Mouse (Mus musculus): ENCODE data around the gene Bmp10. TPM values are rescaled to one million over a fixed set of nuclear protein-coding genes. Genes with fewer than 3 reads are reported as not detected.
A peak's percentile ranks its signal among the peaks of the same experiment; 100 is the strongest.
"Not testable (repeated sequence)": the region's sequence is repeated elsewhere in the genome, so short reads cannot be mapped to it uniquely, and the experiment has no call there.

The Bmp10 gene
- polyA plus RNA-seq, 1 experiment from 2014 or later, result not detected

DNA sequence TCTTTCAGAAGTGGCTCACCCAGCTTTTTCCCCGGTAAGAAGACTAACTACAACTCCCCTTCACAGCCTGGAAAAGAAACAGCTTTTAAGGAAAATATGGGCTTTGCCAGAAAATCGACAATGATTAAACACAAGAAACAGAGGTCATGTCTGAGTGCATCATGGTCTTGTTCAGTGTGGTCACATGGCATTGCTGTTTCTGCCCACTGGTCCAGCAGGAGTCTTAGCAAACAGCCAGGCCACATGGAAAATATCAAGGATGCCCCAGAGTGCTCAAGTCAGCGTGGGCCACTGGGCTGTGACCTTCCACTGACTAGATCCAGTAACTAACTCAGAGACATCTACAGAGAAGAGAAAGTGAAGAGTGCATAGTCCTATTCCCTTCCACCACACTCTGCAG lies 23.0 kb downstream of the Bmp10 start:
- ATAC-seq, result no peak
- no peak overlapping the region for H3K4me3 ChIP-seq (replicated peaks)
- no peaks in the 10 kb centered on the region for H3K27me3 ChIP-seq
- H3K9ac ChIP-seq (replicated peaks), result no peak overlapping the region
- no peaks in the 10 kb centered on the region for H3K4me1 ChIP-seq (replicated peaks)
- H3K36me3 ChIP-seq, result no peaks in the 10 kb centered on the region
- H3K4me2 ChIP-seq (replicated peaks), result no peak overlapping the region
- H3K27ac ChIP-seq, result no peak overlapping the region
- H3K9me3 ChIP-seq, result no peaks in the 10 kb centered on the region
- 81% methylated on average over 3 of the region's 3 CpGs for WGBS

GRCm38 (mm10) chr6:87455507-87455906 lies 26.7 kb downstream of the Bmp10 start:
- H3K27ac ChIP-seq, result no peak overlapping the region
- ATAC-seq, result no peak
- WGBS, result 82% methylated on average over 6 of the region's 6 CpGs
- no peaks in the 10 kb centered on the region for H3K4me1 ChIP-seq (replicated peaks)
- no peak overlapping the region for H3K4me2 ChIP-seq (replicated peaks)
- no peaks in the 10 kb centered on the region for H3K36me3 ChIP-seq
- H3K9me3 ChIP-seq, result no peaks in the 10 kb centered on the region
- H3K27me3 ChIP-seq, result no peaks in the 10 kb centered on the region
- no peak overlapping the region for H3K9ac ChIP-seq (replicated peaks)
- no peak overlapping the region for H3K4me3 ChIP-seq (replicated peaks)

- ATAC-seq, result no peak
- Histone ChIP-seq H3K27ac (no peak overlapping the region), H3K9ac (replicated peaks) (peak overlapping the region; percentile 24; the same call in 1 of the 2 replicates), H3K36me3 (no peaks in the 10 kb centered on the region), H3K4me3 (replicated peaks) (no peak overlapping the region), H3K9me3 (no peaks in the 10 kb centered on the region), H3K4me2 (replicated peaks) (peak overlapping the region; percentile 33), H3K4me1 (replicated peaks) (peaks cover 6% of the 10 kb centered on the region; the same call in 1 of the 2 replicates), H3K27me3 (peaks cover 3% of the 10 kb centered on the region; the same call in 1 of the 2 replicates)
- whole genome bisulfite sequencing, result 6% methylated on average over 12 of the region's 12 CpGs
These were observed 37.4 kb downstream of the Bmp10 start for GRCm38 (mm10) chr6:87466221-87466620.

- Histone ChIP-seq H3K4me3 (replicated peaks) (no peak overlapping the region), H3K27ac (no peak overlapping the region), H3K27me3 (peaks cover 3% of the 10 kb centered on the region; the same call in 1 of the 2 replicates), H3K9me3 (no peaks in the 10 kb centered on the region), H3K9ac (replicated peaks) (no peak overlapping the region), H3K4me1 (replicated peaks) (peaks cover 6% of the 10 kb centered on the region; the same call in 1 of the 2 replicates), H3K36me3 (no peaks in the 10 kb centered on the region), H3K4me2 (replicated peaks) (no peak overlapping the region)
- WGBS, result 97% methylated on average over 1 of the region's 1 CpGs
- ATAC-seq, result no peak
These were observed 38.6 kb downstream of the Bmp10 start for GRCm38 (mm10) chr6:87467373-87467772.

GRCm38 (mm10) chr6:87468372-87468771 lies 39.6 kb downstream of the Bmp10 start:
- ATAC-seq, result no peak
- no peak overlapping the region for H3K9ac ChIP-seq (replicated peaks)
- peaks cover 3% of the 10 kb centered on the region; the same call in 1 of the 2 replicates for H3K27me3 ChIP-seq
- H3K27ac ChIP-seq, result no peak overlapping the region
- H3K4me2 ChIP-seq (replicated peaks), result no peak overlapping the region
- WGBS, result 90% methylated on average over 10 of the region's 10 CpGs
- H3K4me3 ChIP-seq (replicated peaks), result no peak overlapping the region
- peaks cover 6% of the 10 kb centered on the region; the same call in 1 of the 2 replicates for H3K4me1 ChIP-seq (replicated peaks)
- no peaks in the 10 kb centered on the region for H3K36me3 ChIP-seq
- H3K9me3 ChIP-seq, result no peaks in the 10 kb centered on the region

DNA sequence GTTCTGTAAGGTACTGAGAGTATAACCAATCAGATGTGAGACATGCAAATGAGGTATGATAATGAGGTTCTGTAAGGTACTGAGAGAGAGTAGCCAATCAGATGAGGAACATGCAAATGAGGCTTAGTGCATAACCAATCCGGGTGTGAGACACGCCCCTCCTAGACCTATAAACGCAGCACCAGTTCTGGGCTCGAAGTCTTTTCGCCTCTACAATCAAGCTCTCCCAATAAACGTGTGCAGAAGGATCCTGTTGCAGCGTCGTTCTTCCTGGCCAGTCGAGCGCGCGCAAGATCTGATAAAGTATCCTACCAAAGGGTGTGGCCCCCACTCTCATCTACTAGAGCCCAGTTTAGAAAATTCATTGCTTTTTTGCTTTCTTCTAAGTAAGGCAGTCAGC lies 41.3 kb downstream of the Bmp10 start:
- H3K27me3 ChIP-seq; H3K36me3 ChIP-seq; ATAC-seq; H3K4me3 ChIP-seq (replicated peaks); H3K9ac ChIP-seq (replicated peaks); H3K4me2 ChIP-seq (replicated peaks); H3K27ac ChIP-seq; H3K9me3 ChIP-seq; H3K4me1 ChIP-seq (replicated peaks): not testable (repeated sequence)
- WGBS, result 97% methylated on average over 12 of the region's 12 CpGs

- no peaks in the 10 kb centered on the region for H3K27me3 ChIP-seq
- no peaks in the 10 kb centered on the region for H3K4me1 ChIP-seq (replicated peaks)
- H3K27ac ChIP-seq, result no peak overlapping the region
- H3K36me3 ChIP-seq, result no peaks in the 10 kb centered on the region
- H3K9me3 ChIP-seq, result no peaks in the 10 kb centered on the region
- no peak for ATAC-seq
- 75% methylated on average over 5 of the region's 5 CpGs for WGBS
- no peak overlapping the region for H3K4me2 ChIP-seq (replicated peaks)
- H3K4me3 ChIP-seq (replicated peaks), result no peak overlapping the region
- no peak overlapping the region for H3K9ac ChIP-seq (replicated peaks)
These were observed 46.4 kb downstream of the Bmp10 start for GRCm38 (mm10) chr6:87475223-87475622.

DNA sequence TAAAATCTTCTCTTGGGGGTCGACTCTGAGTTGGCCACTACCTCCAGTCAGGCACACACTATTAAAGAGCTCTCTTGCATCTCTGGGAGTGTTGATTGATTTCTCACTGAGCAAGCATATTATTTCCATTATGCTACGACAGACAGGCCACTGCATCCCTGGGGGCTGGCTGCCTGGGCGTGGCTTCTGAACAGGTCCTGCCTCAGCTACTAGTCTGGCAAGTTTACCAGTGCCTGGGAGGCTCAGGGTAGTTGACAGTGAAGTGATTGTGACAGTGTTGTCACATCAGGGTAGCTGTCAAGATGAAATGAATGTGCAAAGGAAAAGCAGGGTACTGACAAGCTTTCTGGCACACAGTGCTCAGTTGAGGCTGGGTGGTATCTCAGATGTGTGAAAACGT lies 50.1 kb downstream of the Bmp10 start:
- H3K4me2 ChIP-seq (replicated peaks), result no peak overlapping the region
- H3K9me3 ChIP-seq, result no peaks in the 10 kb centered on the region
- H3K27me3 ChIP-seq, result no peaks in the 10 kb centered on the region
- H3K4me3 ChIP-seq (replicated peaks), result no peak overlapping the region
- no peak for ATAC-seq
- no peak overlapping the region for H3K9ac ChIP-seq (replicated peaks)
- no peak overlapping the region for H3K27ac ChIP-seq
- no peaks in the 10 kb centered on the region for H3K4me1 ChIP-seq (replicated peaks)
- no peaks in the 10 kb centered on the region for H3K36me3 ChIP-seq
- WGBS, result 61% methylated on average over 4 of the region's 4 CpGs

DNA sequence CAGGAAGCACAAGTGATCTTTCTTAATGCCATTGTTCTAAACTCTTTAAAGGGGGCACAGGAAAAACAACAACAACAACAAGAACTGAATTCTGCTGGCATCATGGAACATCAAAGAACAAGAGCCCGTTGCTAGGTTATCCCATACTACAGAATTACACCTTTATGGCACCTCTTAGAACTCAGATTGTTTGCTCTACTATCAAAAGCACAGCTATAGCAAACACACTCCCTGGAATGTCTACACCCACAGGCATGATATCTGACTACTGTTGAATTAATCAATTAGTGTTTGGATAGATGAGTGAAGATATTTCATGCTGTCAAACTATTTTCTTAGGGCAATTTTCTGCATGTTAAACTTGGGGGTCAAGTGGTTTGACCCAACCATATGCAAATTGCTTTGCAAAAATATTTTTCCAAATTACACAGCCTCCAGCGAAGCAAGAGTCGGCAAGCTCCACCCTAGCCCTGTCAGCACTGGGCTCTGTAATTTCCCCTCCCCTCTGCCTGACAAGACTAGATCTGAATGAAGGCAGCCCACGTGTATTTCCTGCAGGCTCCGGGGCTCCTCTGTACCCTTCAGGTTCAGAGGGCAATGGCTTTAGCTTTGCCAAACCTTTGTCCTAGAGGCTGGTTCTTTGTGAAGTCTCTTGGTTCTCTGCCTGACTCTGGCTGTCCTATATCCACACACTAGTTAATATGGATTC lies 50.7 kb downstream of the Bmp10 start:
- no peak for ATAC-seq
- Histone ChIP-seq H3K4me3 (replicated peaks) (no peak overlapping the region), H3K36me3 (no peaks in the 10 kb centered on the region), H3K9ac (replicated peaks) (no peak overlapping the region), H3K4me1 (replicated peaks) (no peaks in the 10 kb centered on the region), H3K4me2 (replicated peaks) (no peak overlapping the region), H3K27me3 (no peaks in the 10 kb centered on the region), H3K27ac (no peak overlapping the region), H3K9me3 (no peaks in the 10 kb centered on the region)
- WGBS, result 65% methylated on average over 5 of the region's 5 CpGs

GRCm38 (mm10) chr6:87483224-87483899 lies 54.6 kb downstream of the Bmp10 start:
- H3K4me1 ChIP-seq (replicated peaks), result no peaks in the 10 kb centered on the region
- no peak overlapping the region for H3K27ac ChIP-seq
- no peak overlapping the region for H3K4me3 ChIP-seq (replicated peaks)
- no peak overlapping the region for H3K4me2 ChIP-seq (replicated peaks)
- H3K36me3 ChIP-seq, result no peaks in the 10 kb centered on the region
- 72% methylated on average over 12 of the region's 12 CpGs for WGBS
- H3K9me3 ChIP-seq, result no peaks in the 10 kb centered on the region
- no peaks in the 10 kb centered on the region for H3K27me3 ChIP-seq
- H3K9ac ChIP-seq (replicated peaks), result no peak overlapping the region
- no peak for ATAC-seq

DNA sequence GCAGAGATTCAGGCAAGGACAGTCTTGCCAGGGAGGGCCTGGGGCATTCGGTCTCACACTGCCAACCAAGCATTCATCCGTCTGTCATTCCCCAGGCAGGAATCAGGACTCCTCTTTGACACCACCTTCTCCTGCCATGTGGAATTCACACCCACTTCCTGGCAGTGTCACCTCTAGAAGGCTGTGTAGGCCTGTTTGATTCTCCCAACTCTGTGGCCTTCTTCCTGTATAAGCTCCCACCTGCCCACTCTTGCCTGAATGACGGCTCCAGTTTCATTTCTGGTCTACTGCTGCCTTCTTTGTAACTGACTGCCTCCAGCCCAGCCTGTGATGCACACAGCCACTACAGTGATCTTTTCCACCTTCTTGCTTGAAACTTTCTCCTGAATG lies 55.1 kb downstream of the Bmp10 start:
- H3K4me2 ChIP-seq (replicated peaks), result no peak overlapping the region
- WGBS, result 75% methylated on average over 3 of the region's 3 CpGs
- H3K9me3 ChIP-seq, result no peaks in the 10 kb centered on the region
- H3K9ac ChIP-seq (replicated peaks), result no peak overlapping the region
- H3K36me3 ChIP-seq, result no peaks in the 10 kb centered on the region
- H3K27ac ChIP-seq, result no peak overlapping the region
- no peaks in the 10 kb centered on the region for H3K4me1 ChIP-seq (replicated peaks)
- ATAC-seq, result no peak
- no peaks in the 10 kb centered on the region for H3K27me3 ChIP-seq
- H3K4me3 ChIP-seq (replicated peaks), result no peak overlapping the region

DNA sequence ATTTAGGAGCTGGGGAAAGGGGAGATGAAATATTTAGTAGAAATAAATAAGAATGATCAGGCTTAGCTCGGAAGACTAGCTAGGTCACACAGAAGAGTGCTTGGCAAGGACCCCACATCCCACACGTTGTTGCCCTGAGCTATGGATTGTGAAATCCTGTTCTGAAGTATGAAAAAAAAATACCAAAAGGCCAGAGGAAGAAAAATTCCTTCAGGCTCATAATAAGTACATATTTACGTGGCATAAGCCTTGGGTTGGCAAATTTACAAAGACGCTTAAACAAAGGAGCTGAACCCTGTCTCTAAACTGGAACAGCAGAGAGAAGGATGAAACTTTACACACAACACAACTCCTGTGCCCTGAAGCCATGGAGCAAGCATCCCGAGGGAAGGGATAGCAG lies 56.0 kb downstream of the Bmp10 start:
- WGBS, result 78% methylated on average over 5 of the region's 5 CpGs

More for the DNA sequence above, 56.0 kb downstream of the Bmp10 start:
- no peak overlapping the region for H3K4me3 ChIP-seq (replicated peaks)
- no peaks in the 10 kb centered on the region for H3K4me1 ChIP-seq (replicated peaks)
- no peaks in the 10 kb centered on the region for H3K27me3 ChIP-seq
- no peaks in the 10 kb centered on the region for H3K9me3 ChIP-seq
- H3K36me3 ChIP-seq, result no peaks in the 10 kb centered on the region
- H3K27ac ChIP-seq, result no peak overlapping the region
- no peak for ATAC-seq
- H3K4me2 ChIP-seq (replicated peaks), result no peak overlapping the region
- no peak overlapping the region for H3K9ac ChIP-seq (replicated peaks)
